Mouse (Mus musculus): ENCODE data around the gene Idh3g.
"Not testable (repeated sequence)": the region's sequence is repeated elsewhere in the genome, so short reads cannot be mapped to it uniquely, and the experiment has no call there.

Gene Idh3g

GRCm38 (mm10) chrX:73756334-73757140 lies 30.2 kb downstream of the Idh3g start, which contains the start of gene Plxnb3:
TSS of gene Plxnb3 (plus strand) at chrX:73757090.
- DNase-seq (ENCODE audit: low spot score), result no peak

- DNase-seq (ENCODE audit: low spot score), result no peak
These were observed 37.7 kb downstream of the Idh3g start for GRCm38 (mm10) chrX:73748977-73749376.

GRCm38 (mm10) chrX:73744774-73745481 lies 41.8 kb downstream of the Idh3g start:
- DNase-seq (ENCODE audit: low spot score), result no peak

GRCm38 (mm10) chrX:73739841-73740240 lies 46.9 kb downstream of the Idh3g start:
- DNase-seq (ENCODE audit: low spot score), result not testable (repeated sequence)

GRCm38 (mm10) chrX:73739151-73739550 lies 47.5 kb downstream of the Idh3g start:
- no peak for DNase-seq (ENCODE audit: low spot score)

DNA sequence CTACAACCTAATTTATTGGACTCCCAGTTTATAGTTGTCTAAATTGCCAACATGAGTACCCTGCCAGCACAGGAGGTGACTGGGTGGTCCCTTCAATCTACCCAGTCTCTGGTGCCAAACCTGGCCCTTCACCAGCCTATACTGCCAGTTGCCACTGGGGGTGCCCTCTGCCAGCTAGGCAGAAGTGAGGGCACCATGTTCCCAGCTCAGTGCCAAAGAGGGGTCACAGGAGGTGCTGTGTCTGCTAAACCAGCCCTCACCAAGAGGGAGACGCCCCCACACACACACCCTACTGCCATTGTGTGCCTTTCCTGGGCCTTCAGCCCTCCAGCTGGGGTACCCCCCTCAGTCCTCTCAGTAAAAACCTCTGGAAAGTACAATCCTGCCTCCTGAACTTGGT lies 48.5 kb downstream of the Idh3g start:
- DNase-seq (ENCODE audit: low spot score), result no peak

- no peak for DNase-seq (ENCODE audit: low spot score)
These were observed 55.8 kb downstream of the Idh3g start for GRCm38 (mm10) chrX:73730908-73731307.
